Mouse (Mus musculus): ENCODE measurements around the gene Samd14.

DNA sequence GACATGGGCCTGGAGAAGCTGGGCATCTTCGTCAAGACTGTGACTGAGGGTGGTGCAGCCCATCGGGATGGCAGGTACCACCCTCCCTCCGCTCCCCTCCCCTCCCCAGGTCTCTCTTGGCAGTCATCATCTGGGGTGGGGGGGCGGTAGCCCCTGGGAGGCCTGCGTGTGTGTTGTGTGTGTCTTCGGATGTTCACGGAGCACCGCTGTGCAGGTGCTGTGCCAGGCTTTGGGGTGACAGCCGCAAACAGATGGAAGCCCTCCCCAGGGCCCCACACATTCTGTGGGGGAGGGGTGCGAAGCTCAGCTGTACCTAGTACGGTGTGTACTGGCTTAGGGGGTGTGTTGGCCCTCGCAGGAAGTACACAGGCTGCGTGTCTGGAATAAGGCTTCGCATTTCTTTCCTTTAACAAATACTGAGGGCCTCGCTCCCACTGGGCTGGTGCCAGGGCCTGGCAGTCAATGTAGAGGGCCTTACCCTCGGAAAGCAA lies 11.6 kb upstream of the Samd14 start:
- no peak for TF ChIP-seq POLR2A (IDR thresholded peaks at IDR 0.05; ENCODE audit: low read depth, low read length)
- no peak for TF ChIP-seq CTCF (conservative IDR thresholded peaks at IDR 0.05; ENCODE audit: insufficient read depth, insufficient read length, low read depth, low read length)
